Mouse (Mus musculus) limb, embryonic 13.5 days (tissue): ENCODE measurements at regions not wholly inside any gene's neighbourhood (a gene's known extent, or its start where the extent isn't known, plus 50 kb on each side); places are given as distances from the start of the nearest gene placed in this dataset.
"Not testable (repeated sequence)": the region's sequence is repeated elsewhere in the genome, so short reads cannot be mapped to it uniquely, and the experiment has no call there.

ENCODE experiments used
- ATAC-seq: fragments of 200-750 bp; cut with Nextera tagmentation; 2 replicates; pipeline ENCODE4 v1.8.0; 2017; ENCODE audit warnings: low read depth, moderate number of reproducible peaks, moderate TSS enrichment; ENCODE audit not compliant: low FRiP score
- H3K27ac ChIP-seq: fragments of 300-500 bp; sonication (generic); 2 replicates; pipeline ENCODE4 v1.5.1; 2015; ENCODE audit warnings: inconsistent platforms, mild to moderate bottlenecking, moderate library complexity
- H3K27me3 ChIP-seq: fragments of 300-500 bp; sonication (generic); 2 replicates; pipeline ENCODE4 v1.6.1; 2015; ENCODE audit warnings: mild to moderate bottlenecking, inconsistent platforms
- H3K36me3 ChIP-seq: fragments of 300-500 bp; sonication (generic); 2 replicates; pipeline ENCODE4 v1.6.1; 2015; ENCODE audit warnings: inconsistent platforms, mild to moderate bottlenecking, moderate library complexity
- H3K4me1 ChIP-seq: fragments of 300-500 bp; sonication (generic); 2 replicates; pipeline ENCODE4 v1.6.1; 2015; ENCODE audit warnings: inconsistent platforms
- H3K4me2 ChIP-seq: fragments of 300-500 bp; sonication (generic); replicated peaks from 2 replicates; pipeline ENCODE4 v1.6.1; 2015; ENCODE audit warnings: inconsistent platforms, mild to moderate bottlenecking, moderate library complexity
- H3K4me3 ChIP-seq: fragments of 300-500 bp; sonication (generic); 2 replicates; pipeline ENCODE4 v1.5.1; 2015; ENCODE audit warnings: moderate library complexity, mild to moderate bottlenecking, inconsistent platforms
- H3K9ac ChIP-seq: fragments of 300-500 bp; sonication (generic); 2 replicates; pipeline ENCODE4 v1.6.1; 2015; ENCODE audit warnings: mild to moderate bottlenecking, inconsistent platforms
- H3K9me3 ChIP-seq: fragments of 300-500 bp; sonication (generic); 2 replicates; pipeline ENCODE4 v1.6.1; 2016; ENCODE audit warnings: inconsistent platforms
- WGBS: fragments of 180-500 bp; shearing (Covaris S2); methylation state at CpG from one replicate; pipeline ENCODE4 v1.1.7; 2015; 5-methylcytosine and 5-hydroxymethylcytosine counted together

- 0 out of 2 replicates have a peak, but pooled peaks cover 5% of the 10 kb centered on the region for H3K4me1 ChIP-seq
- H3K4me3 ChIP-seq, result no peak overlapping the region
- H3K9me3 ChIP-seq, result no peaks in the 10 kb centered on the region
- ATAC-seq, result no peak
- H3K9ac ChIP-seq, result no peak overlapping the region
- no peaks in the 10 kb centered on the region for H3K27me3 ChIP-seq
- 65% methylated on average over 7 of the region's 8 CpGs for WGBS
- no peaks in the 10 kb centered on the region for H3K36me3 ChIP-seq
- no peak overlapping the region for H3K4me2 ChIP-seq
- H3K27ac ChIP-seq, result no peak overlapping the region
Observed at GRCm38 (mm10) chr17:43139916-43140315, 123.6 kb downstream of the Tnfrsf21 start.

GRCm38 (mm10) chr17:43141740-43142139 is 125.4 kb downstream of the Tnfrsf21 start:
- no peaks in the 10 kb centered on the region for H3K9me3 ChIP-seq
- WGBS, result 73% methylated on average over 7 of the region's 7 CpGs
- peaks cover 3% of the 10 kb centered on the region; the same call in 1 of the 2 replicates for H3K4me1 ChIP-seq
- no peaks in the 10 kb centered on the region for H3K36me3 ChIP-seq
- no peaks in the 10 kb centered on the region for H3K27me3 ChIP-seq
- no peak for ATAC-seq
- H3K4me2 ChIP-seq, result no peak overlapping the region
- no peak overlapping the region for H3K4me3 ChIP-seq
- H3K9ac ChIP-seq, result no peak overlapping the region
- H3K27ac ChIP-seq, result no peak overlapping the region

- no peaks in the 10 kb centered on the region for H3K36me3 ChIP-seq
- no peak overlapping the region for H3K9ac ChIP-seq
- 19% methylated on average over 1 of the region's 1 CpGs for WGBS
- no peak overlapping the region for H3K4me3 ChIP-seq
- H3K27ac ChIP-seq, result no peak overlapping the region
- no peak for ATAC-seq
- H3K4me1 ChIP-seq, result peaks cover 17% of the 10 kb centered on the region
- H3K4me2 ChIP-seq, result no peak overlapping the region
- H3K27me3 ChIP-seq, result no peaks in the 10 kb centered on the region
- H3K9me3 ChIP-seq, result no peaks in the 10 kb centered on the region
Observed at GRCm38 (mm10) chr17:43145749-43146148, 124.4 kb upstream of the Adgrf1 start.

GRCm38 (mm10) chr17:43147935-43148334 is 122.2 kb upstream of the Adgrf1 start:
- 10% methylated on average over 3 of the region's 3 CpGs for WGBS
- peak; percentile 51; the same call in 1 of the 2 replicates for ATAC-seq
- H3K4me3 ChIP-seq, result no peak overlapping the region
- H3K9ac ChIP-seq, result no peak overlapping the region
- peaks cover 17% of the 10 kb centered on the region for H3K4me1 ChIP-seq
- no peaks in the 10 kb centered on the region for H3K36me3 ChIP-seq
- no peaks in the 10 kb centered on the region for H3K9me3 ChIP-seq
- no peak overlapping the region for H3K27ac ChIP-seq
- H3K4me2 ChIP-seq, result no peak overlapping the region
- H3K27me3 ChIP-seq, result no peaks in the 10 kb centered on the region

DNA sequence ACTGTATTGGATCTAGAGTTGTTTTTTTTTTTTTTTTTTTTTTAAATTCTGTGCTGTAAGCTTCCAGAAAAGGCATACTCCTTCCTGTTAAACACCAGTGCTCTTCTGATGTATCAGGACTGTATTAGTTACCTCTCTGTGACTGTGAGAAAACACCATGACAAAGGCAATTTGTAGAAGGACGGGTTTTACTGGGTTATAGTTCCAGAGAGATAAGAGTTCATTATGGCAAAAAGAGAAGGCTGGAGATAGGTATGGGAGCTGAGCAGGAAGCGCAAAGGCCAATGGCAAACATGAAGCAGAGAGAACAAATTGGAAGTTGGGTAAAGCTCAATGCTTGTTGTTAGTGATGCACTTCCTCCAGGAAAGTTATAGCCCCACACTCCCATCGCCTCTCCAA is 117.5 kb upstream of the Adgrf1 start:
- no peaks in the 10 kb centered on the region for H3K27me3 ChIP-seq

DNA sequence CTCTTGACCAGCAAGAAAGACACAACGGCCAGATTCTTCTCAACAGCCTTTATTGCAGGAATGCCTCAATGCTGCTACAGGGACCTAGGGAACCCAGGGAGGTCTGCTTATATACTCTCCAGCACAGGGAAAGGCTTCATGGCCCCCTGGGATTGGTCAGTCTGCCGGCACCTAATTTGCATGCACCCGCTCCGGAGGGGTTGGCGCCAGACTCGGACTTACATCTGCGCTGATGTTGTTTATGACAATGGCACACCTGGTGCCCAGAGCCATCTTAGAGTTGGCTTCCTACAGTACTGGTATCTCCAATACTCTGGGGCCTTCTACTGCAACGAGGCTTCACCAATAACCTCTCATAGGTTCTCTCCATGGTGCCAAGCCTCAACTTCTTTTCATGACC is 114.9 kb upstream of the Adgrf1 start:
- not testable (repeated sequence) for H3K27me3 ChIP-seq, H3K4me3 ChIP-seq, H3K9me3 ChIP-seq, ATAC-seq, H3K4me2 ChIP-seq, H3K9ac ChIP-seq, H3K27ac ChIP-seq, H3K36me3 ChIP-seq
- WGBS, result 92% methylated on average over 8 of the region's 8 CpGs
- peaks cover 19% of the 10 kb centered on the region for H3K4me1 ChIP-seq

More for the DNA sequence above, 117.5 kb upstream of the Adgrf1 start:
- 88% methylated on average over 3 of the region's 3 CpGs for WGBS
- H3K4me2 ChIP-seq, result no peak overlapping the region
- H3K36me3 ChIP-seq, result no peaks in the 10 kb centered on the region
- H3K27ac ChIP-seq, result no peak overlapping the region
- no peak overlapping the region for H3K9ac ChIP-seq
- no peak overlapping the region for H3K4me3 ChIP-seq
- no peak for ATAC-seq
- no peaks in the 10 kb centered on the region for H3K9me3 ChIP-seq
- peaks cover 8% of the 10 kb centered on the region for H3K4me1 ChIP-seq

DNA sequence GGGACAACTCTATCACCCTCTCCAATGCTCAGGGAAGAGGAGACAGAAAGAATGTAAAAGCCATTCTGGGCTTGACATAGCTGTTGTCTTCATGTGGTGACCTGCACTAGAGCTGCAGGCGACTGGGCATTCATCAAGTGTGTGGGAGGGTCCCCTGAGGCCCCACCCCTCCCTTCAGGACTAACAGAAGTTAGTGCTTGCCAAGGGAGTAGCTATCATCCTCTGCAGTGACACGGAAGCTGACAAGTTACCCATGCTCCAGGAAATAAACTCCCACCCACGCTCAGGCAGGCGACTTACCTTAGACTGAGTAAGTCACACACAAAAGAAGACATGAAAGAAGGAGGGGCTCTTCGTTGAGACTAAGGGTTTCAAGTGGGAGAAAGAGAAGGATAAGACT is 114.0 kb upstream of the Adgrf1 start:
- Histone ChIP-seq H3K9me3 (no peaks in the 10 kb centered on the region), H3K4me1 (peaks cover 19% of the 10 kb centered on the region), H3K27me3 (no peaks in the 10 kb centered on the region), H3K36me3 (no peaks in the 10 kb centered on the region), H3K27ac (no peak overlapping the region), H3K9ac (no peak overlapping the region), H3K4me3 (no peak overlapping the region), H3K4me2 (no peak overlapping the region)
- ATAC-seq, result no peak
- WGBS, result 66% methylated on average over 5 of the region's 5 CpGs

- WGBS, result 16% methylated on average over 15 of the region's 15 CpGs
Observed at GRCm38 (mm10) chr17:43157781-43158501, 112.2 kb upstream of the Adgrf1 start.

DNA sequence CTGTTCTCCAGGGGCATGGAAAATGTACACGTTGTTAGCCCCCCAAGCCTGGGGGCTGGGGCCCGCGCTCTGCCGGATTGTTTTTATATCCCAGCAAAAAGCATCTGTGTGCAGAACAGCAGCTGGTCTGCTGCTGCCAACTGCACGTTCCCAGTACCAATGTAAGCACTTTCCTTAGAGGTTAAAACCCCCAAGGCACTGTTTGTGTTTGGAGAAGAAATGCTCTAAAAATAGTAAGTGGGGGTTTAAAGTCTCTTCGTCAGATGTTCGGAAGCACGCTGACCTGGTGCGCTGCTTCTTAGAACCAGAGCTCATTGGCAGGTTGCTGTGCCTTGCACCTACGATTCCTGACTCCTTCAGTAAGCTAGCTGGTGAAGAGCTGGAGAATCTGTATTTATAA is 111.4 kb upstream of the Adgrf1 start:
- peaks cover 19% of the 10 kb centered on the region for H3K4me1 ChIP-seq
- H3K4me3 ChIP-seq, result peak overlapping the region; percentile 14
- H3K27ac ChIP-seq, result 0 out of 2 replicates have a peak overlapping the region, but pooled peaks have one; percentile 22
- no peaks in the 10 kb centered on the region for H3K27me3 ChIP-seq
- no peaks in the 10 kb centered on the region for H3K9me3 ChIP-seq
- peak overlapping the region; percentile 58 for H3K4me2 ChIP-seq
- no peaks in the 10 kb centered on the region for H3K36me3 ChIP-seq
- ATAC-seq, result peak; percentile 62
- H3K9ac ChIP-seq, result peak overlapping the region; percentile 39; the same call in 1 of the 2 replicates
- WGBS, result 8% methylated on average over 10 of the region's 10 CpGs

More at GRCm38 (mm10) chr17:43157781-43158501, 112.2 kb upstream of the Adgrf1 start:
- ATAC-seq, result peak; percentile 84
- H3K4me3 ChIP-seq, result peak overlapping the region; percentile 19
- H3K9me3 ChIP-seq, result no peaks in the 10 kb centered on the region
- peak overlapping the region; percentile 22; the same call in 1 of the 2 replicates for H3K27ac ChIP-seq
- no peaks in the 10 kb centered on the region for H3K27me3 ChIP-seq
- H3K4me2 ChIP-seq, result peak overlapping the region; percentile 58
- no peaks in the 10 kb centered on the region for H3K36me3 ChIP-seq
- H3K4me1 ChIP-seq, result peaks cover 19% of the 10 kb centered on the region
- H3K9ac ChIP-seq, result peak overlapping the region; percentile 39

DNA sequence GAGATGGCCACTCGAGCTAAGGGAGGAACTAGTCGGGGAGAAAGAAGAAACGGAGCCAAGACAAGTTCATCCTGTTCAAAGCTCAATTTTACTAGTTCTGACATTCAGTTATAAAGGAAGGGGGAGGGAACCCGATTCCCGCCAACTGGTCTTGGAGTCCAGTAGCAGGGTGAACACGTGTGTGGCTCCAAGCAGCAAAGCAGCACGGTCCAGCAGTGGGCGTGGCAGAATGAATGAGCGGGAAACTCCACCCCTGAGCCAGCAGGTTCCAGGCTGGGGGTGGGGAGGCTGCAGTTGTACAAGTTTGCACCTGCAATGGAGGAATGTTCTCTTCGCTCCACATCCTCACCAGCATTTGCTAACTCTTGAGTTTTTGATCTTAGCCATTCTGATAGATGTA is 108.8 kb upstream of the Adgrf1 start:
- not testable (repeated sequence) for H3K9ac ChIP-seq, ATAC-seq, H3K9me3 ChIP-seq, H3K4me2 ChIP-seq, H3K36me3 ChIP-seq, H3K4me3 ChIP-seq, H3K27ac ChIP-seq, H3K27me3 ChIP-seq
- WGBS, result 60% methylated on average over 10 of the region's 10 CpGs
- H3K4me1 ChIP-seq, result peaks cover 19% of the 10 kb centered on the region

DNA sequence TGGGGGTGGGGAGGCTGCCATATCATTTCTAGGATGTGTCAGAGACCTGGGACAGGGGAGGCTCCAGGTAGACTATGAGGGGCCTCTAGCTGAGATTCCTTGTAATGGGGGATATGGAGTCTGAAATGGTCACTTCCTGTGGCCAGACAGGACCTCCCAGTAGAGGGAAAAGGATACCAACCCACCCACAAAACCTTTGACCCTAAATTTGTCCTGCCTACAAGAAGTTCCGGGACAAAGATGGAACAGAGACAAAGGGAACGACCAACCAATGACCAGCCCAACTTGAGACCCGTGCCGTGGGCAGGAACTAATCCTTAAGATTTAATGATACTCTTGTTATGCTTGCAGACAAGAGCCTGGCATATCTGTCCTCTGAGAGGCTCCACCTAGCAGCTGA is 107.0 kb upstream of the Adgrf1 start:
- Histone ChIP-seq H3K9me3 (no peaks in the 10 kb centered on the region), H3K4me3 (no peak overlapping the region), H3K4me1 (peaks cover 12% of the 10 kb centered on the region), H3K9ac (no peak overlapping the region), H3K27ac (no peak overlapping the region), H3K27me3 (no peaks in the 10 kb centered on the region), H3K4me2 (no peak overlapping the region), H3K36me3 (no peaks in the 10 kb centered on the region)
- WGBS, result 90% methylated on average over 4 of the region's 4 CpGs
- ATAC-seq, result no peak

GRCm38 (mm10) chr17:43166091-43166490 is 104.0 kb upstream of the Adgrf1 start:
- Histone ChIP-seq H3K27ac (no peak overlapping the region), H3K36me3 (no peaks in the 10 kb centered on the region), H3K4me3 (no peak overlapping the region), H3K9ac (no peak overlapping the region), H3K4me2 (no peak overlapping the region), H3K27me3 (no peaks in the 10 kb centered on the region), H3K9me3 (no peaks in the 10 kb centered on the region), H3K4me1 (no peaks in the 10 kb centered on the region)
- no peak for ATAC-seq
- WGBS, result 61% methylated on average over 4 of the region's 4 CpGs

DNA sequence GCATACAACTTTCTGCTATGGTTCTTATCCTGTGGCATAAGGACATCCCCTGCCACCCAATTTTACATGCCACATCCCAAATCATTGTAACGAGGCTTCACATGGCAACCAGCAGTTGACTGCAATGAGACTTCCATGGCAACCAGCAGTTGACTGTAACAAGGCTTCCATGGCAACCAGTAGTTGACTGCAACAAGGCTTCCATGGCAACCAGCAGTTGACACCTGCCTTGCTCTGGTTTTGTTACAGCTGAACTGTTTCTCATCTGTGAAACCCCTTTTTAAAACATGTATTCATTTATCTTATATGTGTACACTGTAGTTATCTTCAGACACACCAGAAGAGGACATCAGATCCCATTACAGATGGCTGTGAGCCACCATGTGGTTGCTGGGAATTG is 100.7 kb upstream of the Adgrf1 start:
- no peaks in the 10 kb centered on the region for H3K9me3 ChIP-seq
- ATAC-seq, result no peak
- no peaks in the 10 kb centered on the region for H3K27me3 ChIP-seq
- no peaks in the 10 kb centered on the region for H3K36me3 ChIP-seq
- no peaks in the 10 kb centered on the region for H3K4me1 ChIP-seq
- H3K9ac ChIP-seq, result no peak overlapping the region
- H3K4me2 ChIP-seq, result no peak overlapping the region
- WGBS, result 96% methylated on average over 1 of the region's 1 CpGs
- H3K27ac ChIP-seq, result no peak overlapping the region
- H3K4me3 ChIP-seq, result no peak overlapping the region
